ENCODE assay signal across 8 mouse cellular contexts in genomic region chr10:67311277-67311959, GRCm38 (mm10). TPM values are rescaled to one million over a fixed set of nuclear protein-coding genes. Genes with fewer than 3 reads are reported as not detected.
DNase-seq lines count a peak whose midpoint lies in the region; ATAC-seq and TF ChIP-seq lines count a peak whose summit lies in the region.
"Had no signal": no experiment of that assay in that cellular context is flagged by ENCODE, and none has a peak within 500 bp of the region (broad histone marks: within the 10 kb centered on the region; RNA-seq: fewer than 3 reads in every experiment).

No protein-coding gene starts in this region.

- H3K4me1 ChIP-seq in embryonic facial prominence, embryonic 11.5 days (ENCODE audit: control insufficient read depth, insufficient read depth, low read length): no peaks in the 10 kb centered on the region
- no peaks in the 10 kb centered on the region for H3K4me1 ChIP-seq in heart, postnatal 0 days (ENCODE audit: control insufficient read depth, insufficient read depth)
- peaks cover 4% of the 10 kb centered on the region for H3K4me1 ChIP-seq in lung, adult 2 months (ENCODE audit: control insufficient read depth, insufficient read depth, low read length)
- H3K4me1 ChIP-seq: liver, embryonic 15.5 days had no signal

- TF ChIP-seq EP300 in heart, postnatal 0 days (IDR thresholded peaks at IDR 0.05; ENCODE audit: low read depth): no peak

- no peaks in the 10 kb centered on the region for H3K36me3 ChIP-seq in embryonic facial prominence, embryonic 11.5 days (replicated peaks; ENCODE audit: control insufficient read depth, insufficient read depth, low read depth, low read length)
- H3K36me3 ChIP-seq in heart, postnatal 0 days (replicated peaks; ENCODE audit: control insufficient read depth, insufficient read depth, low read length): no peaks in the 10 kb centered on the region
- H3K36me3 ChIP-seq: liver, embryonic 15.5 days had no signal

- H3K27me3 ChIP-seq in embryonic facial prominence, embryonic 11.5 days (ENCODE audit: control insufficient read depth, insufficient read depth, low read length): no peaks in the 10 kb centered on the region
- no peaks in the 10 kb centered on the region for H3K27me3 ChIP-seq in heart, postnatal 0 days (ENCODE audit: control insufficient read depth, insufficient read depth, low read length)
- H3K27me3 ChIP-seq: liver, embryonic 15.5 days had no signal

- no peak overlapping the region for H3K27ac ChIP-seq in embryonic facial prominence, embryonic 11.5 days (replicated peaks; ENCODE audit: low read depth, low read length)
- no peak overlapping the region for H3K27ac ChIP-seq in heart, postnatal 0 days (ENCODE audit: low read depth)
- H3K27ac ChIP-seq: liver, embryonic 15.5 days had no signal

- peak; percentile 88 for TF ChIP-seq CTCF in heart, postnatal 0 days (IDR thresholded peaks at IDR 0.05; ENCODE audit: low read depth)
- peak; percentile 79 for TF ChIP-seq CTCF in lung, adult 2 months (IDR thresholded peaks at IDR 0.05; ENCODE audit: insufficient read depth, low read length)

- no peak for TF ChIP-seq POLR2A in lung, adult 2 months (IDR thresholded peaks at IDR 0.05; ENCODE audit: borderline replicate concordance, extremely low read depth, low read depth, low read length)

- ATAC-seq in embryonic facial prominence, embryonic 11.5 days (replicated peaks; ENCODE audit: insufficient number of reproducible peaks, low FRiP score, low TSS enrichment, low read depth): peak; percentile 39; the same call in 1 of the 2 replicates
- peak; percentile 65; the same call in 1 of the 2 replicates for ATAC-seq in heart, postnatal 0 days (ENCODE audit: insufficient read depth, low read depth)

- WGBS in embryonic facial prominence, embryonic 11.5 days: 22% methylated on average over 9 of the region's 9 CpGs
- 19% methylated on average over 9 of the region's 9 CpGs for WGBS in heart, postnatal 0 days
- 9% methylated on average over 9 of the region's 9 CpGs for WGBS in lung, adult 2 months

- no peak overlapping the region for H3K4me2 ChIP-seq in embryonic facial prominence, embryonic 11.5 days (ENCODE audit: low read depth, low read length)
- no peak overlapping the region for H3K4me2 ChIP-seq in heart, postnatal 0 days (ENCODE audit: low read depth, low read length)
- H3K4me2 ChIP-seq: liver, embryonic 15.5 days had no signal

- H3K9me3 ChIP-seq in embryonic facial prominence, embryonic 11.5 days (replicated peaks; ENCODE audit: control insufficient read depth, low read length): no peaks in the 10 kb centered on the region
- H3K9me3 ChIP-seq in heart, postnatal 0 days (replicated peaks; ENCODE audit: control insufficient read depth, low read length): no peaks in the 10 kb centered on the region
- H3K9me3 ChIP-seq: liver, embryonic 15.5 days had no signal

- no peak overlapping the region for H3K9ac ChIP-seq in embryonic facial prominence, embryonic 11.5 days (replicated peaks; ENCODE audit: low read length)
- no peak overlapping the region for H3K9ac ChIP-seq in heart, postnatal 0 days (replicated peaks; ENCODE audit: low read depth, low read length)
- H3K9ac ChIP-seq: liver, embryonic 15.5 days had no signal

- peak; percentile 56 for DNase-seq in ES-CJ7 (ENCODE audit: low read depth, low spot score)
- peak; percentile 48 to 49 for DNase-seq in adrenal gland, adult 18-20 months (ENCODE audit: low spot score in 2 of 2)
- peak; percentile 81 for DNase-seq in embryonic facial prominence, embryonic 11.5 days (ENCODE audit: low spot score)
- DNase-seq in heart, postnatal 0 days (ENCODE audit: low spot score): peak; percentile 59
- peak; percentile 75 to 87 for DNase-seq in kidney, postnatal 36 days
- peak; percentile 41 for DNase-seq in lung, adult 2 months
- peak; percentile 13 for DNase-seq in retina, adult 2 months (ENCODE audit: low read depth, low spot score)

- no peak overlapping the region for H3K4me3 ChIP-seq in embryonic facial prominence, embryonic 11.5 days (ENCODE audit: low read depth, low read length)
- H3K4me3 ChIP-seq in heart, postnatal 0 days (ENCODE audit: low read depth, low read length): no peak overlapping the region
- H3K4me3 ChIP-seq in lung, adult 2 months (replicated peaks; ENCODE audit: extremely low read depth, low read depth, low read length): no peak overlapping the region
- H3K4me3 ChIP-seq: liver, embryonic 15.5 days had no signal

RNA-seq across cellular contexts. Expression of gene Nrbf2, which starts 26.3 kb away (rescaled TPM):
- total RNA-seq in adrenal gland, adult 18-20 months (2021): 10 to 100 TPM; 18.1 to 23.7 TPM
- 47.3 and 48.1 TPM in 2 replicates for polyA plus RNA-seq in embryonic facial prominence, embryonic 11.5 days (2014; fragmentation: Nextera tagmentation; extraction: Ambion mirVana)
- total RNA-seq in heart, postnatal 0 days (2014; rRNA removed; ENCODE audit: low replicate concordance): 11.8 and 12.5 TPM in 2 replicates
- 24.3 and 27.4 TPM in 2 replicates for polyA plus RNA-seq in heart, postnatal 0 days (2015; fragmentation: Nextera tagmentation; extraction: Ambion mirVana)
- 8.3 TPM in 2 replicates for polyA plus RNA-seq in lung, adult 2 months (2012; rRNA removed)

Comparison
In these comparisons a context has a peak if more than half of its experiments do, and no peak if none do; other contexts are left out.
1. DNase-seq: peak in every context shown above with its lines; median percentile 81 in embryonic facial prominence, embryonic 11.5 days; 81 in kidney, postnatal 36 days; 59 in heart, postnatal 0 days; 56 in ES-CJ7; 48 in adrenal gland, adult 18-20 months; 41 in lung, adult 2 months; 13 in retina, adult 2 months.